Mouse (Mus musculus): Measurements from ENCODE around the gene Rhpn2.

The Rhpn2 gene

DNA sequence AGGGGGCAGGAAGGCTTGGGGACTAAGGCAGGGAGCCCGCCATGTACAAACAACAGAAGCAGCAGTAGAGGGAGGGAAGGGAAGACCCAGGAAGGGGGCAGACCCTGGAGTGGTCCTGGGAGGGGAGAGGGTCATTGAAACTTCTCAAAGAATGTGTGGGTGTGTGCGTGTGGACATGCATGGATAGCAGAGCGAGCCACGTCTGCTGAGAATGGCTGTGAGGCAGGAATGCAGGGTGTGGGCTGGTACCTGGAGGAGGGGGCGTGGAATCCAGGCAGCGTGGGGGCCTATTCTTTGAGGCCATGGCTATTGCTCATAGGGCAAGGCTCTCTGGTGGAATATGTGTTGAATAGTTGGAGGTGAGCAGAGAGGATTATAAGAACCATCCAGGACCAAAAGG is 54.7 kb downstream of the Rhpn2 start:
- DNase-seq (ENCODE audit: low spot score), result no peak

DNA sequence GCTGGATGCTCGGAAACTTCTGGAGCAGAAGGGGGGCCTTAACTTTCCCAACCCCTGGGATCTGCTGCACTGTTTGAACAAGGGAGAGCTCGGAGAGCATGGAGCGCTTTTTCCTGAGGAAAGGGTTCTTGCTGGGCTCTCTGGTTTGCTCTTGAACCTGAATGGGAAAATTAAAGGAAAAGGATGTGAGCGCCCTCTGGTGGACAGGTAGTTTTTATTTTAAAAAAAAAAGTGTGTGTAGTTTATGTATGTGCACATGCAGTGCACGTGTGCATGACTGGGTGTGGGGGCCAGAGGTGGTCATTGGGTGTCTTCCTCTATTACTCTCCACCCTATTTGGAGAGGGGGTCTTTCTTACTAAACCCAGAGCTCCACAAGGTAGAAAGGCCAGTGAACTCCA is 59.0 kb downstream of the Rhpn2 start:
- peak; percentile 55 for DNase-seq (ENCODE audit: low spot score)

DNA sequence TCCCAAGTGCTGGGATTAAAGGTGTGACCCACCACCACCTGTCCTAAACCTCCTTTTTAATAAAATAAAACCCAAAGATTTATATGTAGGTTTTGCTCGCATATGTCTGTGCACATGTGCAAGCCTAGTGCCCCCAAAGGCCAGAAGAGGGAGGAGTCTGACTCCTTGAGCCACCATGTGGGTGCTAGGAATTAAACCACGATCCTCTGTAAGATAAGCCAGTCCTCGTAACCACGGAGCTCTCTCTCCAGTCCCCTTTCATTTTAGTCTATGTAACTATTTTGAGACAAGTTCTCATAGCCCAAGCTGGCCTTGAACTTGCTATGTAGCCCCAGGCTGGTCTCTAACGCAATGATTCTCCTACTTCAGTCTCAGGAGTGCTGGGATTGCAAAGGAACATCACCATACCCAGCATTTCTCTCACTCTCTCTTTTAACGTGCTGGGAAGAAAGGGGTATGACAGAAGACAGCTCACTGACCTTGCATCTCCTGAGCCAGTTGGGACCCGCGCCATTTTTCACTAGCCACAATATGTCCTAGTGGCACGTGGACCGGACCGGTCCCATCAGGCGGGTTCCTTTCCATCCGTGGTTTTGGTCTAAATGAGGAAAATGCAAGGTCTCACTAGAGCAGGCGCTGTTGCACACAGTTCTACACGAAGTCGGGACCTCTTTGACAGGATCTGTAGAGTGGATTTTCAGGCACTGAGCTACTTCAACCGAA is 61.9 kb downstream of the Rhpn2 start:
- DNase-seq (ENCODE audit: low spot score), result no peak

DNA sequence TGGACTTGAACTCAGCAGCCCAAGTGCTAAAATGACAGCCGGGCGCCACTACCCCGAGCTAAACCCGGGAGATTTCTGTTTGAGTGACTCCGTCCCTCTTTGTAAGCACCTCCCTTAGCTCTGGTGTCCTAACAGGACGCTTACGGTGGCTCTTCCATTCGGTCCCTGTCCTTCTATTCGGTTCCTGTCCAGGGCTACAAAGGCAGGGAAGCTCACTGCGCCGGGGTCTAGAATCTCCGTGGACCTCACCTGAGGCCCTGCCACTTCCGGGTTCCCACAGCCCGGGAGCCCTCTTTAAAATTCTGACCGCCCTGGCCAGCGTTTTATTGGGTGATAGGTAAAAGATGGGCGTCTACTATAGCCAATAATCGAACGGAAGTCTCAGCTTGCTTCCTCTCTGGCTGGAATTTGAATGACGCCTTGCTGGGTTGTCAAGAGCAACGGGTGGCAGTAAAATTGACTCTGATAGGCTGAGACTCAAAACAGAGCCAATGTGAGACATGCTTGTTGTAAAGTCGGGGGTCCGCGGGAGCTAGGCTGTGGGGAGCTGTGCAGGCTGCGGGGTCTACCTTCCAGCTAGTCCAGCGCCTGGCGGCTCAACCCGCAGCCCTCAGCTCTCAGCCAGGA is 62.7 kb downstream of the Rhpn2 start, which contains the start of the genes Faap24 and Cep89:
TSS of gene Faap24 (minus strand) at position 295 of the 627 bp plus-strand sequence.
TSS of gene Cep89 (plus strand) at position 494 of the 627 bp plus-strand sequence.
- peak; percentile 100 for DNase-seq (ENCODE audit: low spot score)

DNA sequence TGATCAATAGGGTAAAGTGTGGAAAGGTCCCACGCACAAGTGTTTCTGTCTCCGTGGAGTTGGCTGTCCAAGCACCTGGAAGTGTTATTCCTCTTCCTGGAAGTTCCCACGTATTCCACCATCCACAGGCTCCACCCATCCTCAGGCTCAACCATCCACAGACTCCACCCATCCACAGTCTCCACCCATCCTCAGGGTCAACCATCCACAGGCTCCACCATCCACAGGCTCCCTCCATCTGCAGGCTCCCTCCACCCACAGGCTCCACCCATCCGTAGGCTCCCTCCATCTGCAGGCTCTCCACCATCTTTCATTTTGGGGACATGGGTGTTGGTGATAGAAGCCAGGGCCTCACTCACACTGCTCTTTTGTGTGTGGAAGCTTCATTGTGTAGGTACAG is 67.2 kb downstream of the Rhpn2 start:
- DNase-seq (ENCODE audit: low spot score), result no peak

DNA sequence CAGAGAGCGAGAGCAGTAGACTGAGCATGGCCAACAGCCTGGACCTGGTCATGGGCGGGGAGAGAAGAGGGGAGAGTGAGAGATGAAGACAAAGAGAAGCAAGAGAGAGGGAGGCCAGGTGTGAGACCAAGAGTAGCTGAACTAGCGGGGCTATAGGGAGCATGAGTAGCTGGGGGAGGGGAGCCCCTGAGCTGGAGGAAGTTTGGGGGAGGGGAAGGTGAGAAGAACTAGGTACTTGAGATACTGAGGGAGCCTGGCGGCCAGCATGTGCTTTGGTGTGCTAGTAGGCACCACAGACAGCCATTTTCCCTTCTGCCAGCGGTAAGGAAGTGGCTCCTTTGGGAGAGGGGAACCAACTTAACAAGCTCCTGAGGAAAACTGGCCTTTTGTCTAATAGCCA is 81.3 kb downstream of the Rhpn2 start:
- no peak for DNase-seq (ENCODE audit: low spot score)

DNA sequence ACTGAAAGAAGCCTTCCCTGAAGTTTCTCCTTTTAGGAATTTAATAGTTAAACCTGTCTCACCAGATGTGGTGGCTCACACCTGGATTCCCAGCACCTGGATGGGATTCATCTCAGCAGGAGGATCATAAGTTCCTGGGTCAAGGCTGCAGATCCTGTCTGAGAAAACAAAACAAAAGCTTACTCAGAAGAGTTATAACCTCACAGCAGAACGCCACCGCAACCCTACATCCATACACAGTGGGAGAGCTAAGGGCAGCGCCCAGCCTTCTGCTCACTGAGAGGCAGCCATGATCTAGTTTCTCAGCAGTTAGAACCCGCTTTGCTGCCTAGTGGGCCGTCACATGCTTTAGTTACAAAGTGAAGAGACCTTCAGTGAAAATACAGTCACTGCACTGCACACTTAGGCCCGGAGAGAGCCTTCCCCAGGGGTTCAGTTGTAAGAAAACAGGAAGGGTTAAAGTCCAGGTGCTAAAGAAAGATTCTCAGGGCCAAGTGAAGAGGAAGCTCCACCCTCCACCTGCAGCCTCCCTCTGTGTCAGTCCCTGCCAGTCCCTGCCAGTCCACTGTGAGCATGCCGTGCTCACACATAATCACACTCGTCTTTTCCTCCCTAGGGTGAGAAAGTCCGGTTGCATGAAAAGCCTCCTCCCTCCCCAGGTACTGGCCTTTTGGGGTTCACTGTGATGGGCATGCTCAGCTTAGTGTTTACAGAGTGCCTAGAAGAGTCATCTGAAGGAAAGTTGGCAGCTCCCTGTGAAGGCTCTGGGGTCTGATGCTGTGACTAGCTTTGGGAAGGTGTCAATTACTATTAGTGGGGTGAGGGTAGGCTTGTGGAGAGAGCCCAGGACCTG is 82.1 kb downstream of the Rhpn2 start:
- no peak for DNase-seq (ENCODE audit: low spot score)

DNA sequence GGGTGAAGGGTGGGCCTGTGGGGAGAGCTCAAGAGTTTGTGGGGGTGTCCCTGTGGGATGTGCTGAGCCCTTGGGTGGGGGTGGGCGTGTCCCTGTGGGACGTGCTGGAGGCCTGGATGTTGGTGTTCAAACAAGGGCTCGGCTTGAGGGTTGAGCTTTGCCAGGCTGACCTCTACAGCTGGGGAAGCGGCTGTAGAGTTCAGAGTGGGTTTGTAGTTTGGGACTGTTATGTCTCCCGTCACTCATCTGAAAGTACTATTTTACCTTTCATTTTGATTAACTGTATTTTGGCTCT is 82.6 kb downstream of the Rhpn2 start:
- DNase-seq (ENCODE audit: low spot score), result no peak

DNA sequence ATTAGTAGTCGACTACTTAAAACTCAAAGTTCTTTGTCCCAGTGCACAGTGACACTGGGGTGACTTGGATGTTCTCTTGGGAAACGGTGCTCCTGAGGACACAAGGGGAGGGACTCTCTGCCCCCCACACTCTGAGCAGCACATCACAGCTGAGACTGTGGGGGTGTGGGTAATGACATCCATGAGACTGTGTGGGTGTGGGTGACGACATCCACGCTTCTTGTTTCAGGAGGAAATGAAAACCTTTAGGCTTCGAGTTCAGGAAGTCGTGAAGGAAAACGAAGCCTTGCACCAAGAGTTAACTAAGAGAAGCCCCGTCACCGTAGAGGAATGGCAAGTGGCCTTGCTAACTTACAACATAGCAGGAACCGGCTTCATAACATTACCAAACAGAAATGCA is 89.1 kb downstream of the Rhpn2 start:
- DNase-seq (ENCODE audit: low spot score), result no peak

DNA sequence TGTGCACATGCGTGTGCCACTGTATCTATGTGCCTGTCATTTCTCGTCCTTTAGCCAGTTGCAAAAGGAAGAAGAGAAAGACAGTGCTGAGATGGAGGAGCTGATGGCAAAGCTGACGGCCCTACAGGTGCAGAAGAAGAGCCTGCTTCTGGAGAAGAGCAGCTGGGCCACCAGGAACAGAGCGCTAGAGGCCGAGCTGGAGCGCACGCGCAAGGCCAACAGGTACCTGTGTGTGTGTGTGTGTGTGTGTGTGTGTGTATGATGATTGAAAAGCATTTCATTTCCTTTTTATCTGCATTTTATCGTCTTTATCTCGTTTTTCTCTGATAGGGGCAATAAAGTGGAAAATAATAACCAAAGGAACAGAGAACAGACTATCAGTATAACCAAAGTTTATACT is 94.2 kb downstream of the Rhpn2 start:
- DNase-seq (ENCODE audit: low spot score), result no peak

DNA sequence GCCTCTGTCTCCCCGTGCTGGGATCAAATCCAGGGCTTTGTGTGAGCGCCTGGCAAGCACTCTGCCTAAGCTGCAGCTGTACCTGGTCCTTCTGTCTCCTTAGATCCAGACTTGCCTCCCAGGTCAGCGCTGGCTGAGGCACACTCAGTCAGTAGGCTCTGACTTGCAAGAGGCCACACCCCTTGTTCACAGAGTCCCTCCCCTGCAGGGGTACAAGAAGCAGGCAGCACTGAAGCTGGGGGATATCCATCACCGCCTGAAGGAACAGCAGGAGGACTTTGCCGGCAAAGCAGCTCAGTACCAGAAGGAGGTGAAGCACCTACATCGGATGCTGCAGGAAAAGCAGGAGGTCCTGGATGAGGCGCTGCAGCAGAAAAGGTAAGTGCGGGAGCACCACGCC is 101.3 kb downstream of the Rhpn2 start:
- no peak for DNase-seq (ENCODE audit: low spot score)

Data from retina, embryonic 14.5 days (tissue).